Mouse (Mus musculus) bone marrow macrophage, adult 2 months (primary cell): ENCODE measurements around the gene Tmem176a. TPM values are rescaled to one million over a fixed set of nuclear protein-coding genes. Genes with fewer than 3 reads are reported as not detected.
"Not testable (repeated sequence)": the region's sequence is repeated elsewhere in the genome, so short reads cannot be mapped to it uniquely, and the experiment has no call there.

ENCODE experiments used
- H3K27ac ChIP-seq: 2 replicates; pipeline ENCODE4 v1.5.1; 2012; ENCODE audit warnings: low read depth, low read length; ENCODE audit not compliant: insufficient read depth
- H3K4me1 ChIP-seq: 2 replicates; pipeline ENCODE4 v1.6.1; 2012; ENCODE audit warnings: low read length; ENCODE audit not compliant: control insufficient read depth, insufficient read depth
- H3K4me3 ChIP-seq: 2 replicates; pipeline ENCODE4 v1.5.1; 2012; ENCODE audit warnings: mild to moderate bottlenecking, low read length, moderate library complexity; ENCODE audit not compliant: insufficient read depth
- CTCF ChIP-seq: IDR thresholded peaks from 2 replicates; pipeline ENCODE4 v1.5.1; 2012; ENCODE audit warnings: low read depth, mild to moderate bottlenecking, low read length, moderate library complexity
- POLR2A ChIP-seq: IDR thresholded peaks from 2 replicates; pipeline ENCODE4 v1.6.1; 2012; ENCODE audit warnings: mild to moderate bottlenecking, low read depth, low read length, borderline replicate concordance
- polyA plus RNA-seq: library from polyadenylated mRNA; stranded (reverse); fragments of >200 nt; gene quantifications from 2 replicates; pipeline ENCODE4 v1.2.4, GENCODE M21; 2012; ENCODE audit not compliant: missing spikeins, insufficient read depth, insufficient read length

Gene Tmem176a
- polyA plus RNA-seq, 1 experiment, result 481 TPM

- no peak overlapping the region for H3K4me3 ChIP-seq
- TF ChIP-seq POLR2A, result no peak
- no peak for TF ChIP-seq CTCF
- peaks cover 5% of the 10 kb centered on the region for H3K4me1 ChIP-seq
- H3K27ac ChIP-seq, result no peak overlapping the region
These were observed 21.0 kb downstream of the Tmem176a start for GRCm38 (mm10) chr6:48861616-48862280.

- H3K4me1 ChIP-seq, result no peaks in the 10 kb centered on the region; the same call in 1 of the 2 replicates
- TF ChIP-seq POLR2A, result no peak
- no peak for TF ChIP-seq CTCF
- no peak overlapping the region for H3K27ac ChIP-seq
- H3K4me3 ChIP-seq, result no peak overlapping the region
These were observed 22.1 kb downstream of the Tmem176a start for GRCm38 (mm10) chr6:48862816-48863215.

- Histone ChIP-seq H3K4me1 (no peaks in the 10 kb centered on the region; the same call in 1 of the 2 replicates), H3K27ac (no peak overlapping the region), H3K4me3 (no peak overlapping the region)
- TF ChIP-seq POLR2A (no peak), CTCF (no peak)
These were observed 22.8 kb downstream of the Tmem176a start for GRCm38 (mm10) chr6:48863488-48863887.

- H3K4me1 ChIP-seq, result no peaks in the 10 kb centered on the region; the same call in 1 of the 2 replicates
- no peak overlapping the region for H3K27ac ChIP-seq
- TF ChIP-seq CTCF (no peak), POLR2A (no peak)
- no peak overlapping the region for H3K4me3 ChIP-seq
These were observed 23.5 kb downstream of the Tmem176a start for GRCm38 (mm10) chr6:48864181-48864580.

- H3K27ac ChIP-seq, result no peak overlapping the region
- H3K4me1 ChIP-seq, result no peaks in the 10 kb centered on the region; the same call in 1 of the 2 replicates
- no peak overlapping the region for H3K4me3 ChIP-seq
- TF ChIP-seq CTCF, result no peak
- TF ChIP-seq POLR2A, result no peak
These were observed 24.0 kb downstream of the Tmem176a start for GRCm38 (mm10) chr6:48864723-48865122.

- no peak overlapping the region for H3K4me3 ChIP-seq
- no peak overlapping the region for H3K27ac ChIP-seq
- TF ChIP-seq CTCF (no peak), POLR2A (no peak)
- H3K4me1 ChIP-seq, result no peaks in the 10 kb centered on the region; the same call in 1 of the 2 replicates
These were observed 24.5 kb downstream of the Tmem176a start for GRCm38 (mm10) chr6:48865152-48865745.

- H3K4me3 ChIP-seq, H3K4me1 ChIP-seq, H3K27ac ChIP-seq: not testable (repeated sequence)
These were observed 25.7 kb downstream of the Tmem176a start for GRCm38 (mm10) chr6:48866355-48866950.

GRCm38 (mm10) chr6:48867158-48867557, 26.4 kb downstream of the Tmem176a start:
- Histone ChIP-seq H3K27ac (no peak overlapping the region), H3K4me1 (no peaks in the 10 kb centered on the region), H3K4me3 (no peak overlapping the region)
- TF ChIP-seq CTCF (no peak), POLR2A (no peak)

GRCm38 (mm10) chr6:48869774-48870173, 29.1 kb downstream of the Tmem176a start:
- Histone ChIP-seq H3K4me1 (no peaks in the 10 kb centered on the region), H3K27ac (no peak overlapping the region), H3K4me3 (no peak overlapping the region)
- TF ChIP-seq CTCF, result no peak
- TF ChIP-seq POLR2A, result no peak

- Histone ChIP-seq H3K4me1 (no peaks in the 10 kb centered on the region), H3K4me3 (no peak within 1 kb of the TSS), H3K27ac (no peak within 1 kb of the TSS)
- no peak for TF ChIP-seq CTCF
- no peak for TF ChIP-seq POLR2A
These were observed 31.9 kb downstream of the Tmem176a start, which contains the start of gene Aoc1 for GRCm38 (mm10) chr6:48872596-48872995. TSS of gene Aoc1 (plus strand) at chr6:48872896.

GRCm38 (mm10) chr6:48874576-48874975, 33.9 kb downstream of the Tmem176a start:
- TF ChIP-seq POLR2A, result no peak
- no peak for TF ChIP-seq CTCF

More at GRCm38 (mm10) chr6:48874576-48874975, 33.9 kb downstream of the Tmem176a start:
- Histone ChIP-seq H3K27ac (no peak overlapping the region), H3K4me3 (no peak overlapping the region), H3K4me1 (no peaks in the 10 kb centered on the region)
